Mouse (Mus musculus): ENCODE results near the gene Rapgef2.
A peak's percentile ranks its signal among the peaks of the same experiment; 100 is the strongest.

Rapgef2 gene

DNA sequence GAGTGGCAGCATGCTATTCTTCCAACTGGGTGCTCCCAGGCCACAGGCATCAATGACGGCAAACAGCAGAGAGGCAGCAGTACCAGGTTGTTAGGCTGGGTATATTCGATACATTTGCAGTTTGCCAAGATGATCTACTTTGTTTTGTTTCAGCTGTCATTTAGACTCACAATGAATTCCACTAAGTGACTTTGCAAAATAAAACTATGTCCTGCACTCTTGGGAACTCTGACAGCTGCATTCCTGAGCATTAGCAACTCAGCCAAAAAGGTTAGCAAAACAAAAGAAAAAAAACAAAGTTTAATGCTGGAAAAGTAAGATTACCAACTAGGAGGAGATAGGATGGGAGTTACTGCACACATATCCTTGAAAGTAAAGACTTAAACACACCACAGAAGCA is 3.3 kb downstream of the Rapgef2 start:
- no peak for DNase-seq (ENCODE audit: low spot score)

DNA sequence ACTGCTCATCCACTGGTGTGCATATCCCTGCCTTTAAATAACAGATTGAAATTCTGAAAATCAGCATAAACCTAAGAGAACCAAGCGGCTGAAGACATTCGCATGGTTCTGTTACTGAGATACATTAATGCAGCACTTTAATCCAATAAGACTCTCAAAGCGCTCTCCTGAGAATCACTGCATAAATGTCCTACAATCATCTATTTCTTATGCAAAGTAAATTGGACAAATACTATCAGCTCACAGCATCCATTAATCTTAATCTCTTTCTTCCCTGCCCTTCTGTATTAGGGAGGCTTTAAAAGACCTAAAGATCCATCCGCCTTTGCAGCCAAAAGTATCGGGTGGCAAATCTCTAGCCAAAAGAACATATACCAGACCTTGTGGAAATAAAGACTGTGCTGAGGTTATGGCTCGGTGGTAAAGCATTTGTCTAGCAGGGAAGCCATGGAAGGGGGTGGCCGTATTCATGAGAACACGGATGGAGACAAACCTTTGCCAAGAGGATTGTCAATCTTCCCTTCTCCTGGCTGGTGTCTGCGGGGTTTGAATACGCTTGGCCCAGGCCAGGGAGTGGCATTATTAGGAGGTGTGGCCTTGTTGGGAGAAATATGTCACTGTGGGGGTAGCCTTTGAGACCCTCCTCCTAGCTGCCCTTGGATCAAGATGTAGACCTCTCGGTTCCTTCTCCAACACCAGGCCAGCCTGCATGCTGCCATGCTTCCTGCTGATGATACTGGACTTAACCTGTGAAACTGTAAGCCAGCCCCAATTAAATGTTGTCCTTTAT is 10.3 kb downstream of the Rapgef2 start:
- no peak for DNase-seq (ENCODE audit: low spot score)

DNA sequence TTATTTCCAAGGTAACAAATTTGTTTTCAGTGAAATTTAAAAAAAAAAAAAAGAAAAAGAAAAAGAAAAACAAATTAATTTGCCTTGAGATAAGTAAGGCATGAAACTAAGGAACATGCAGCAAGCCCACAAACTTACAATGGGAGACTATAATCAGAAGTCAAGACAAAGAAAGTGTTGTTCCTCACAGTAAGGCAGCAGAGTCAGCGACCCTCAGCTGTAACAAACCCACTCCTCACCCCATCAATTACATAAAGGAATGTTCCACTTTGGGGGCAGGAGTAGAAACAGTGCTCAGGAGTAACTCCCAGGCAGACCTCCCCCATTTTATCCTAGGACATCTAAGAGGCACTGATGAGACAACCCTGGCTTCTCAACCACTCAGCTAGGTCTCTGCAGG is 13.0 kb downstream of the Rapgef2 start:
- no peak for DNase-seq (ENCODE audit: low spot score)

DNA sequence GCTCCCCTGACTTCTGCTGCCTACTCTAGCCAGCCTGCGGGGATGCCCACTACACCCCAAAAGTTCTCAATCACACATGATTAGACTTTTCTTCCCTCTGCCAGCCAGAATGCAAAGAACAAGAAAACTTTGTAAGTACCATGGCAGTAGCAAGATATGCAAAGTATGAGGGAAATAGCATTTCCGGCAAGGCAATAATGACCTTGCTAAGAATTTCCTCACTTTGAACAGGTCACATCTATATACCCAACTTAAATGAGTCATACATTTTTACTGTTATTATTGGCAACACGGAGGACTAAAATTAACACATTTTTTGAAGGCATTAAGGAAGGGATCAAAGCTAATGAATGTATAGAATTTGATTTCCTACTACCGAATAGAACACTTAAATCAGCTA is 13.4 kb downstream of the Rapgef2 start:
- no peak for DNase-seq (ENCODE audit: low spot score)

DNA sequence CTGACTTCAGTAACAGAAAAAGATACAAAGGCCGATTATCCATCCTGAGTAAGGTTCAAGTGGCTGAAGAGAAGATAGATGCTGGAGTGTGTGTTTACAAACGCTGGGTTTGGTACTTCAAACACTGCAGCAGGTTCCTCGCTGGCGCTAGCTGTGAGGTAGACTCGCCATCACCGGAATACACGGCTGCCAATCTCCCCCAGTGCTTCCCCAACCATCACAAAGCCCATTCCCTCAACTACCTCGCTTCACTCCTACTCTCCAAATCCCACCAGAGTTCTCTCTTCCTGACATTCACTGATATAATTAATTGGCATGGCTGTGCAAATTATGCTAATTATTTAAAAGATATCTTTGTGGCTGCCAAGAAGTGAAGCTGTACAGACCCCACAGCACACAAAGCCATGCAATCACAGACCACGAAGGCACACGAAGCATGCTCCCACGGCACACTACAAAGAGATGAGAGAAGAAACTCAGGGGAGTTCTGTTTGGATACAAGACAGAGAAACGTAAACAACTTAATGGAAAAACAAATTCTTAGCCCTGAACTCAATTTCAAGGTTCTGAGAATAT is 15.2 kb downstream of the Rapgef2 start:
- no peak for DNase-seq (ENCODE audit: low spot score)

DNA sequence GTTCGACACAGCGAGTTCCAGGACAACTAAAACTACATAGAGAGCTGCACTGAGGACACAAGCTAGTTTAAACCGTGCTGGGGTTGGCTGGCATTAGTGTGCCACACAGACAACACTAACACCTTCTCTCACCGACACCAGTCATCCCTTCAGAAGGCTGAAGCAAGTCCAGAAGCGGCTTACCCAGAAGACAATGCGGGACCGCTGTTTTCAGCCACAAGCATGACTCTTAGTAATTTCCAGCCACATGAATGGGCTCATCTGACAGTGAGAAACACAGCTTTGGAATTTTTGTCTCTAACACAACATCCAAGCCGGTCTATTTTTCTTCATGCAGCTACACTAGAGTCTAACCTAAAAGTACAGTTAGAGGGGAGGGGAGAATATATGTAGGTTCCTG is 16.4 kb downstream of the Rapgef2 start:
- no peak for DNase-seq (ENCODE audit: low spot score)

DNA sequence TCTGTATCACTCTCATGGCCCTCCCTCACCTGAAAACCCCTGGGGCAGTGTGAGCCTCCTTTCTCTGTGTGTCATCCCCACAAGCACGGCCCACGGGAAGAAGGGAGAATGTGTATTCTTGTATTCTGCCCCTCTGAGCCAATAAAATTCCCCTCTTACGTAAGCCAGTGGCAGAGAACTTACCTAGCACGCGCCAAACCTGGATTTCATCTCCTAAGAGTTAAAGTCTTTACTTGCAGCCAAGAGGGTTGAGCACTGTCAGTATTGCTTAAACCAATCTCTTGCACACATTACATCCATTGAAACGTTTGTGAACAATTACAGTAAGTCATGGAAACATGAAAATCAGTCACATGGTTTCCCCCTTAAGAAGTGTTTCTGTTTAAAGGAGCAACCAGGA is 19.3 kb downstream of the Rapgef2 start:
- DNase-seq (ENCODE audit: low spot score) = no peak

DNA sequence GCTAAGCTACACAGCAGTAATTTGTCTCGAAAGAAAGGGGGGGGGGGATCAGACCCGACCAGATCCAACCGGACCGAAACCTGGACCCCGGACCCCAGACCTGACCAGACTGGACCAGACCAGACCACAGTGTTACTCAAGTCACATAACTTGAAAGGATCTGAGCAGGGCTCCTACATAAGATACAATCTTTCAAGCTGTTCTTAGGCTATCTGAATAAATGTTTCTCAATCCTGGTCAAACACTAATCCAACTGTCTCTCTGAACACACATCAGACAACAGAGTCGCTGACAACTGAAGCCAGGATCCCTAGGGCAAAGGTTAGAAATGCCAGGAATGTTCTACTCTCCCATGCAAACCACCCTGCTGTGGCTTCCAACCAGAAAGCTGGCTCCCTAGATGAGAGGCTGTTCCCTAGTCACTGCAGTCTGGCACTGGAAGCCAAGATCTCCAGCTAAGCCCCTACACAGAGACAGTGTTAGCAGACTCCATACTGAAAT is 24.5 kb downstream of the Rapgef2 start:
- DNase-seq (ENCODE audit: low spot score) = no peak

- no peak for DNase-seq (ENCODE audit: low spot score)
Measured at GRCm38 (mm10) chr3:79254023-79254422, 32.3 kb downstream of the Rapgef2 start.

DNA sequence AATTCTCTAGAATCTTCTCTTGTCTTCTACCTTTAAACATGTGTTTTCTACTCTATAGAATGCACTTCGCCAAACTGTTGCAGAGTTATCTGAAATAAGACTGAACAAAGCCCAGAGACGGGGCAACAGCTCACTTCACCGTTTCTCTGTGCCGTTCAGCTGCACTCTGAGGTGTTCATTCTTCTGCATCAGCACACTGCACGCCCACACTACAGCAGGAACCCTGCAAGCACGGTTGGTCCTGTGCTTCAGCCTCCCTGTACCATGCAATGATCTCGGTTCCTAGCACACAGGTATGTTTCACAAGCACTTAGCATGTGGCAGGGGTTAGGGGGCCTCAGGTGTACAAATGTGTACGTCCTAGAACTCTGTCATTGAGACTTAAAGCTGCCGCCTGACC is 32.9 kb downstream of the Rapgef2 start:
- DNase-seq (ENCODE audit: low spot score) = peak; percentile 14

DNA sequence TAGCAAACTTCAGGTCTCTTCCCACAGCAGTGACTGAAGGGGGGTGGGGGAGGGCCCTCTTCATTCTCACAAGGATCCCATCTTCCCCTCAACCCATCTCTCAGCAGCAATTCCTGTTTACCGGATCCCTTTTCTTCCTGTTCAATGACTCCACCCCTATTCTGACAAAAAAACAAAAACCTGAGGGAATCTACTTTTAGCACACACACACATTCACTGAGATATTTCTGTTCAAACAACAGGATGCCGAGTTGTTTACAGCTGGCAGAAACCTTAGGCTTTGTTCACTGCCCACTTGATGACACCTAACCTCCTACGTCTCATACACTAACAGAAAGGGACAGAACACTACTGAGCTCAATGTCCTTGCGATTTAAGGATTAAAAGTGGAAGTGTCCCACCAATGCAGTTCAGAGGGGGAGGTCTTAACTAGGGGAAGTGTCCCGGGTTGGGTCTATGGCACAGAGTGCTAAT is 33.4 kb downstream of the Rapgef2 start:
- DNase-seq (ENCODE audit: low spot score) = peak; percentile 51

- DNase-seq (ENCODE audit: low spot score) = no peak
Measured at GRCm38 (mm10) chr3:79249955-79250354, 36.4 kb downstream of the Rapgef2 start.

GRCm38 (mm10) chr3:79248659-79249235 is 37.6 kb downstream of the Rapgef2 start:
- DNase-seq (ENCODE audit: low spot score) = peak; percentile 9

GRCm38 (mm10) chr3:79248208-79248607 is 38.1 kb downstream of the Rapgef2 start:
- peak; percentile 61 for DNase-seq (ENCODE audit: low spot score)

DNA sequence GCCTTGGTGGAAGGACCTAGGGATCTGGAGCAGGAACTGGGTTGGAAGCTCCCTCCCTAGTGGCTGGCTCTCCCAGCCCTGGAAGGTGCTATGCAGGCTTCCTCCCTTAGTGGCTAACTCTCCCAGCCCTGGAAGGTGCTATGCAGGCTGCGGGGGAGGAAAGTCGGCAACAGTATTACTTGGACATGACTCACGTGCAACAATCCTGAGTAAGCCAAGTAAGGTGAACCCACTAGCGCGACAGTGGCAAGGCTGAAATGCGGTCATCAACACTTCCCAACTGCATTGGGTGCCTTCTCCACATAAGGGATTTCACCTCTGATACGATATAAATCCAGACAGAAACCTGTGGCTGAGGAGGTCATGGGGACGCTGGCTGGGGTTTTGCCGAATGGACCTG is 42.0 kb downstream of the Rapgef2 start:
- DNase-seq (ENCODE audit: low spot score) = no peak

DNA sequence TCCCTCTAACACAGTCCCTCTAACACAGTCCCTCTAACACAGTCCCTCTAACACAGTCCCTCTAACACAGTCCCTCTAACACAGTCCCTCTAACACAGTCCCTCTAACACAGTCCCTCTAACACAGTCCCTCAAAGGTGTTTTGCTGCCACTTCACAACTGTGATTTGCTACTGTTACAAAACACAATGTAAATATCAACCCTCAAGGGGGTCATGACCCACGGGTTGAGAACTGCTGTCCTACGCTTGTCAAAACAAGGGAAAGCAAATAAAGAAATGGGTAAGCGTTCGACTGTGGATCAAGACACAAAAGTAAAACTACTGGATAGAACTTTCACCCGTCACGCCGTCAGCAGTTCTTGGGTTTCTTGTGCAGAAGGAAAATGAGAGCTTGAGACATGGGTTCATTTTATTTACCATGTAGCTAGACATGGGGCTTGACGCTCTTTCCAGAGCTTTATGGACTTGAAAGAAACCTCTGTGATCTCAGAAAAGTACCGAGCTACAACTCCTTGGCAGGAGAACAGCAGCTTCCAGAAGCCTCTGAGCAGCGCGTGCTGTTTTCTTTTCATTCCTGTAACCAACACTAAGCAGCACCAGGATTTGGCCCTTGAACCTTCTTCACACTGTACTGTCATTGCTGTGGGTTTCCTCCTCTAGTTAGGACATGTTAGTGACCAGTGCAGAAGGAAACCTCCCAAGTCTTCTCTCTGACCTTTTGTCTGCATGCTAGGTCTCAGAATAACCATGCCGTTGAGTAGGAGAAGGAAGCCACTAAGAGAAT is 43.2 kb downstream of the Rapgef2 start:
- DNase-seq (ENCODE audit: low spot score) = no peak

GRCm38 (mm10) chr3:79242298-79242697 is 44.0 kb downstream of the Rapgef2 start:
- no peak for DNase-seq (ENCODE audit: low spot score)

- DNase-seq (ENCODE audit: low spot score) = peak; percentile 48
Measured at GRCm38 (mm10) chr3:79239066-79239462, 47.3 kb downstream of the Rapgef2 start.

- DNase-seq (ENCODE audit: low spot score) = no peak
Measured at GRCm38 (mm10) chr3:79238456-79239065, 47.8 kb downstream of the Rapgef2 start.

- peak; percentile 90 for DNase-seq (ENCODE audit: low spot score)
Measured at GRCm38 (mm10) chr3:79237619-79238342, 48.5 kb downstream of the Rapgef2 start.

DNA sequence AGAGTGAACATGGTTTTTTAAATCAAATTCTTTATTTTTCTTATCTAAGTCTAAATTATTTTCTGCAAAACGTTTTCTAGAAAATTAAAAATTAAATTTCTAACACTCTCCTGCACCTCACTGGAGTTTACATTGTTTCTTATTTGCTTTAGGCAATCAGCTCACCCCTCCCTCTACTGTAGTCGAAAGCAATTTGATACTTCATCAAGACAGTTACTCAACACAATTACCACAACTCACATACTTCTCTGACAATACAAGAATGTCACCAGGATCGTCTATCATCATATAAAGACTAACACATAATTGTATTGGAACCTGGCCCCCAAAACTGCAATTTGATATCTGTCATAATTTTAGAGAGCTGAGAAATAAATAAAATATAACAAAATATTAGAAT is 51.8 kb downstream of the Rapgef2 start:
- DNase-seq (ENCODE audit: low spot score) = no peak

All from T-cell, adult 2 months (primary cell).